Mouse (Mus musculus) thymus, adult 2 months (tissue): ENCODE measurements at regions not wholly inside any gene's neighbourhood (a gene's known extent, or its start where the extent isn't known, plus 50 kb on each side); places are given as distances from the start of the nearest gene placed in this dataset.
"Not testable (repeated sequence)": the region's sequence is repeated elsewhere in the genome, so short reads cannot be mapped to it uniquely, and the experiment has no call there.

Experiments used
- CTCF ChIP-seq: fragments of 200-500 bp; IDR thresholded peaks from 2 replicates; pipeline ENCODE4 v1.5.1; 2012; ENCODE audit warnings: mild to moderate bottlenecking, control low read depth, low read length, moderate library complexity, borderline replicate concordance; ENCODE audit not compliant: control insufficient read depth, poor library complexity, insufficient read depth; ENCODE audit errors: extremely low read depth
- POLR2A ChIP-seq: fragments of 200-500 bp; IDR thresholded peaks from 2 replicates; pipeline ENCODE4 v1.6.1; 2012; ENCODE audit warnings: mild to moderate bottlenecking, low read length, control low read depth, moderate library complexity; ENCODE audit not compliant: control insufficient read depth, poor library complexity, insufficient read depth; ENCODE audit errors: extremely low read depth

DNA sequence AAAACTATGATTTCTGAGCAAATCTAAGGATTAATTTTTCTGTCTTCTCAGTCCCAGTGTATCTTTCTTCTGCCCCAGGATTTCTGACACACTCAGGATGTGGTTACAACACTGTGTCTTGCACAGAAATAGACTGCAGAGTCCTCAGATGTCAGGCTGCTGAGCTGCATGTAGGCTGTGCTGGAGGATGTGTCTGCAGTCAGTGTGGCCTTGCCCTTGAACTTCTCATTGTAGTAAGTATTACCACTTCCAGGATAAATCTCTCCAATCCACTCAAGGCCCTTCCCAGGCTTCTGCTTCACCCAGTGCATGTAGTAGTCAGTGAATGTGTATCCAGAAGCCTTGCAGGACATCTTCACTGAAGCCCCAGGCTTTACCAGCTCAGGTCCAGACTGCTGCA is 83.8 kb upstream of the Zfp386 start:
- TF ChIP-seq POLR2A, CTCF: not testable (repeated sequence)
